Mouse (Mus musculus) limb, embryonic 14.5 days (tissue): ENCODE data around the gene 1700012B07Rik. TPM values are rescaled to one million over a fixed set of nuclear protein-coding genes. Genes with fewer than 3 reads are reported as not detected.

Experiments
- ATAC-seq: fragments of 200-750 bp; cut with Nextera tagmentation; 2 replicates; pipeline ENCODE4 v1.8.0; 2017; ENCODE audit warnings: low read depth, moderate number of reproducible peaks, moderate TSS enrichment; ENCODE audit not compliant: low FRiP score
- DNase-seq: peaks from one replicate; pipeline ENCODE4 v3.0.0-alpha.2; 2015; ENCODE audit warnings: low spot score
- H3K27ac ChIP-seq: fragments of 300-500 bp; sonication (generic); replicated peaks from 2 replicates; pipeline ENCODE4 v1.5.1; 2014; ENCODE audit warnings: low read depth, mild to moderate bottlenecking, low read length, moderate library complexity, mixed read lengths
- H3K27me3 ChIP-seq: fragments of 300-500 bp; sonication (generic); 2 replicates; pipeline ENCODE4 v1.6.1; 2014; ENCODE audit warnings: low read length, mixed read lengths; ENCODE audit not compliant: control insufficient read depth, insufficient read depth
- H3K36me3 ChIP-seq: fragments of 300-500 bp; sonication (generic); 2 replicates; pipeline ENCODE4 v1.6.1; 2014; ENCODE audit warnings: mild to moderate bottlenecking, low read length, moderate library complexity, mixed read lengths; ENCODE audit not compliant: control insufficient read depth, insufficient read depth
- H3K4me1 ChIP-seq: fragments of 300-500 bp; sonication (generic); 2 replicates; pipeline ENCODE4 v1.6.1; 2014; ENCODE audit warnings: antibody characterized with exemption, low read length, mixed read lengths; ENCODE audit not compliant: control insufficient read depth, insufficient read depth
- H3K4me2 ChIP-seq: fragments of 300-500 bp; sonication (generic); replicated peaks from 2 replicates; pipeline ENCODE4 v1.6.1; 2014; ENCODE audit warnings: low read depth, mild to moderate bottlenecking, low read length, moderate library complexity; ENCODE audit not compliant: severe bottlenecking
- H3K4me3 ChIP-seq: fragments of 300-500 bp; sonication (generic); replicated peaks from 2 replicates; pipeline ENCODE4 v1.5.1; 2014; ENCODE audit warnings: low read length
- H3K9ac ChIP-seq: fragments of 300-500 bp; sonication (generic); 2 replicates; pipeline ENCODE4 v1.6.1; 2014; ENCODE audit warnings: mild to moderate bottlenecking, low read depth, low read length, moderate library complexity; ENCODE audit not compliant: severe bottlenecking
- H3K9me3 ChIP-seq: fragments of 300-500 bp; sonication (generic); 2 replicates; pipeline ENCODE4 v1.6.1; 2016; ENCODE audit warnings: low read length; ENCODE audit not compliant: control insufficient read depth
- POLR2A ChIP-seq: fragments of 200-500 bp; IDR thresholded peaks from 2 replicates; pipeline ENCODE4 v1.8.0; 2012; ENCODE audit warnings: inconsistent platforms, mild to moderate bottlenecking, moderate library complexity, borderline replicate concordance; ENCODE audit not compliant: insufficient read depth, insufficient read length; ENCODE audit errors: extremely low read depth
- WGBS: fragments of 180-500 bp; shearing (Covaris S2); extraction: QIAGEN DNeasy Blood & Tissue Kit; methylation state at CpG from one replicate; pipeline ENCODE4 v1.1.7; 2014; 5-methylcytosine and 5-hydroxymethylcytosine counted together
- polyA plus RNA-seq, 2 experiments: library from polyadenylated mRNA; depleted of rRNA in 1 of 2; stranded (reverse) in 1 of 2; unstranded in 1 of 2; fragments of >200 nt; fragmentation: Nextera tagmentation in 1 of 2; extraction: Ambion mirVana in 1 of 2; gene quantifications; 2 replicates each; pipeline versions ENCODE4 v1.2.1 to v1.2.3; 2012 to 2014

The 1700012B07Rik gene
- polyA plus RNA-seq, 2 experiments, result not detected

GRCm38 (mm10) chr11:109758616-109759215 is 69.1 kb downstream of the 1700012B07Rik start:
- no peak overlapping the region for H3K4me3 ChIP-seq
- H3K27ac ChIP-seq, result no peak overlapping the region
- no peaks in the 10 kb centered on the region for H3K36me3 ChIP-seq
- H3K27me3 ChIP-seq, result no peaks in the 10 kb centered on the region
- no peak overlapping the region for H3K4me2 ChIP-seq
- DNase-seq (no peak), ATAC-seq (no peak)
- no peak for TF ChIP-seq POLR2A
- no peak overlapping the region for H3K9ac ChIP-seq
- no peaks in the 10 kb centered on the region for H3K9me3 ChIP-seq
- no peaks in the 10 kb centered on the region for H3K4me1 ChIP-seq
- WGBS, result 92% methylated on average over 2 of the region's 2 CpGs

- H3K27me3 ChIP-seq, result no peaks in the 10 kb centered on the region
- WGBS, result 81% methylated on average over 7 of the region's 7 CpGs
- H3K4me3 ChIP-seq, result no peak overlapping the region
- no peaks in the 10 kb centered on the region for H3K36me3 ChIP-seq
- no peak overlapping the region for H3K4me2 ChIP-seq
- DNase-seq (no peak), ATAC-seq (no peak)
- no peaks in the 10 kb centered on the region for H3K9me3 ChIP-seq
- H3K9ac ChIP-seq, result no peak overlapping the region
- peaks cover 3% of the 10 kb centered on the region; the same call in 1 of the 2 replicates for H3K4me1 ChIP-seq
- no peak for TF ChIP-seq POLR2A
- H3K27ac ChIP-seq, result no peak overlapping the region
These were observed 73.7 kb downstream of the 1700012B07Rik start for GRCm38 (mm10) chr11:109754105-109754602.

DNA sequence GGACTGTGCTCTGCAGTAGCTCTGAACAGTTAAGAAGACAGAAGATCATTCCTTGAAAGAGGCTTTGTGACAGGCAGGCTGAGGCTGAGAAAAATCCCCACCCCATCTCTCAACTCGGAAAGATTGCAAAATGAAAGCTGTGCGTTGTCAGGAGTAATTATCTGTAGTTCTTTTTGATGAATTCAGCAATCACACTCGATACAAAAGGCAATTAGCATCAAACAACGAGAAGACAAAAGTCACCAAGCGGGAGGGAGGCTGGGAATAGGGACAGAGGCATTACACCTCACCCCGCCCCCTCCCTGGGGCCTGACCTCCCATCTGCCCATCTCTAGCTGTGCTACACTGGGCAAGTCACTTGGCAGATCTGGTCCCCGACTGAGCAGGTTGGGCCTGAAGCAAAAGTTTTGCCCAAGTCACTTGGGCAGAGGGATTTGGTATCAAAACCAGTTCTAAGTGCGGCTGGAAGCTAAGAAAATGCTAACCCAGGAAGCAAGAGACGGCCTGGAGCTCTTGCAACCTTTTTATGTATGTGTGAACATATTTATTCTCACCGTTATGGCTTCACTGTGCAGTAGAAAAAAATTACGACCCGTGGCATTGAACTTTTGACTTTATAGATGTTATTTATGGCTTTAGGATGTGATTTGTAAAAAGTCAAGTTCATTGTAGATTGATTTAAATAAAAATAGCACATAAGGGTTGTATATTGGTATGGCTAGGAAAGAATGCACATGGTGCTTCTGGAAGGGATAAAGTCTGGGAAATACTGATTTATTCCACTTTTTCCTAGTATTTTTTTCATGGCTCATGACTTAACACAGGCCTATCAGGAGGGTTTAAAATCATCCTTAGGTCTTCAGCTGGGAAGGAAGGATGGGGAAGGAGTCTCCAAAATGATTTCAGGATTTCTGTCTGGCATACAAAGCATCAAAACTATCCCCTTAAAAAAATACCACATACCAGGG is 75.9 kb downstream of the 1700012B07Rik start:
- no peak for TF ChIP-seq POLR2A
- H3K27ac ChIP-seq, result no peak overlapping the region
- H3K36me3 ChIP-seq, result no peaks in the 10 kb centered on the region
- no peak for DNase-seq
- no peak overlapping the region for H3K9ac ChIP-seq
- no peaks in the 10 kb centered on the region for H3K27me3 ChIP-seq
- no peaks in the 10 kb centered on the region for H3K9me3 ChIP-seq
- no peak for ATAC-seq
- WGBS, result 29% methylated on average over 12 of the region's 12 CpGs
- no peak overlapping the region for H3K4me3 ChIP-seq
- peaks cover 3% of the 10 kb centered on the region; the same call in 1 of the 2 replicates for H3K4me1 ChIP-seq
- no peak overlapping the region for H3K4me2 ChIP-seq

DNA sequence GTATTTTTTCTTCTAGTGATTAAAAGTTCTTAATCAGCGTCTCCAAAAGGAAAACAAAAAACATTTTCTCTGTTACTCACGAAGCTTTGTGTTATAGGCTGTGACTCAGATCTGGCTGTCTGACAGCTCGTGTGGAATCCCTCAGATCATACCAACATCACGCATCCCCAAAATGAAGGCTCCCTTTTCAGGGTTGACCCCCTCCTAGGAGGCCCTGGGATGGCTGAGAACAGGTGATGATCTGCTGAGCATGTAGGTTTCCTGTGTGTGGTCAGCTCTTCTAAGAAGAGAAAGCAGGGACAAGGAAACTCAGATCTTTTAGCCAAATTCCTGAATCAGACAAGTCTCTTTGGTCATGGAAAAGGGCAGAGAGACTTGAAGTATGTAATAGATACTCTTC is 82.6 kb downstream of the 1700012B07Rik start:
- ATAC-seq (no peak), DNase-seq (no peak)
- no peaks in the 10 kb centered on the region for H3K9me3 ChIP-seq
- no peaks in the 10 kb centered on the region for H3K4me1 ChIP-seq
- H3K27ac ChIP-seq, result no peak overlapping the region
- WGBS, result 78% methylated on average over 4 of the region's 4 CpGs
- no peaks in the 10 kb centered on the region for H3K27me3 ChIP-seq
- H3K4me2 ChIP-seq, result no peak overlapping the region
- TF ChIP-seq POLR2A, result no peak
- no peaks in the 10 kb centered on the region for H3K36me3 ChIP-seq
- H3K9ac ChIP-seq, result no peak overlapping the region
- H3K4me3 ChIP-seq, result no peak overlapping the region

GRCm38 (mm10) chr11:109737967-109738366 is 89.9 kb downstream of the 1700012B07Rik start:
- TF ChIP-seq POLR2A, result no peak
- 51% methylated on average over 3 of the region's 3 CpGs for WGBS
- Histone ChIP-seq H3K4me1 (no peaks in the 10 kb centered on the region), H3K27ac (no peak overlapping the region), H3K27me3 (no peaks in the 10 kb centered on the region), H3K9me3 (no peaks in the 10 kb centered on the region), H3K36me3 (no peaks in the 10 kb centered on the region), H3K4me2 (no peak overlapping the region), H3K9ac (no peak overlapping the region), H3K4me3 (no peak overlapping the region)
- DNase-seq (no peak), ATAC-seq (no peak)

Other genes starting within 250 kb of the 1700012B07Rik start
- gene Wipi1, start 216.1 kb downstream of the 1700012B07Rik start, polyA plus RNA-seq (2012; rRNA removed), result 37.5 and 38.1 TPM in 2 replicates
- gene Wipi1, start 216.1 kb downstream of the 1700012B07Rik start, polyA plus RNA-seq (2014; fragmentation: Nextera tagmentation; extraction: Ambion mirVana), result 36.9 and 37.9 TPM in 2 replicates
- 194 and 204 TPM in 2 replicates for gene Prkar1a, start 178.6 kb downstream of the 1700012B07Rik start, polyA plus RNA-seq (2012; rRNA removed)
- 359 and 369 TPM in 2 replicates for gene Prkar1a, start 178.6 kb downstream of the 1700012B07Rik start, polyA plus RNA-seq (2014; fragmentation: Nextera tagmentation; extraction: Ambion mirVana)
- 9.4 and 12.4 TPM in 2 replicates for gene Fam20a, start 105.8 kb downstream of the 1700012B07Rik start, polyA plus RNA-seq (2012; rRNA removed)
- gene Fam20a, start 105.8 kb downstream of the 1700012B07Rik start, polyA plus RNA-seq (2014; fragmentation: Nextera tagmentation; extraction: Ambion mirVana), result 6.4 and 6.9 TPM in 2 replicates
- 4.9 and 5.2 TPM in 2 replicates for gene Abca8b, start 167.8 kb upstream of the 1700012B07Rik start, polyA plus RNA-seq (2012; rRNA removed)
- gene Abca8b, start 167.8 kb upstream of the 1700012B07Rik start, polyA plus RNA-seq (2014; fragmentation: Nextera tagmentation; extraction: Ambion mirVana), result 2.5 and 2.7 TPM in 2 replicates